Mouse (Mus musculus): ENCODE measurements around the gene Klc4.

Gene Klc4

DNA sequence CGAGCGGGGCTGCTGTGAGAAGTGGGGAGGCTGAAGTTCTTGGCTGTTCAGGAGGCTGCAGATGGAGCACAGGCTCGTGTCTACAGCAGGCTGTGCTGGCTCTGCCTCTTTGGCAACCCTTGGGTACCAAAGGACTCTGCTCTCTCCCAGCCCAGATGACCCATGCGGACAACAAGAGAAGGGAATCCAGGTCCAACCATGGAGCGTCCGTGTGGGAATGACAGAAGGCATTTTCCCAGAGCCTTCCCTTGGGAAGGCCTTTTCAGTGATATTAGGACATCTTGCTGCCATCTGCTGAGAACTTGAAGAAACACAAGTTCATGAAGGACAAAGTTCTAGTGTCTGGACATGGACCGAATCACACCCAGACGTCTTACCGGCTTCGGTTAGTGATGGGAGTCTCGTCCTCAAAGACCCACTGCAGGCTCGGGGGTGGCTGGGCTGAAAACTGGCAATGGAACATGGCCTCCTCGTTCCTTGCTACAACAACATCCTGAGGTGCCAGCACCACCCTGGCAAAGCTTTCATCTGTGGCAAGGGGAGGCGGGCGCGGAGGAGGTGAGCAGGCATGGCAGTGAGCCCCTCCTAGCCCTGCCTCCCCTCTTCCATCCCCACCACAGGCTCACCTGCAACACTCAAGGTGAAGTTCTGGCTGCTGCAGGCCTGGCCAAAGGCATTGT lies 56.0 kb downstream of the Klc4 start:
- DNase-seq (ENCODE audit: extremely low read depth, low read depth) = no peak

DNA sequence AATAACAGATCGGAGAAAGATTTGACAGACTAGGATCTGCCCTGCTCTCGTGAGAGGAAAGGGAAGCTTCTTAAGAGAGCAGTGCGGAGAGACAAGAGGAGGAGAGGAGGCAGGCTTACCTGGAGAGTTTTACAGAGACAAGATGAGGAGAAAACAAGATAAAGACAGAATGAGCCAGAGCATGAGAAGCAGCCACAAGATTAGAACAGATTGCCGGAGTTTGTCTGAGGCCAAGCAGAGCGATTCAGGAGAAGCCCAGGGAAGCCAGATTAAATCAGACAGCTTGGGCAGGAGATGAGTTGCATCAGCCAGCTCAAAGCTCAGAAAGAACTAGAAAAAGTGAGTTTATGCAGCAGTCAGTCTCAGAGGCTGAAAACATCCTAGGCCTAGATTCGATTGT lies 56.9 kb downstream of the Klc4 start:
- DNase-seq (ENCODE audit: extremely low read depth, low read depth) = no peak

DNA sequence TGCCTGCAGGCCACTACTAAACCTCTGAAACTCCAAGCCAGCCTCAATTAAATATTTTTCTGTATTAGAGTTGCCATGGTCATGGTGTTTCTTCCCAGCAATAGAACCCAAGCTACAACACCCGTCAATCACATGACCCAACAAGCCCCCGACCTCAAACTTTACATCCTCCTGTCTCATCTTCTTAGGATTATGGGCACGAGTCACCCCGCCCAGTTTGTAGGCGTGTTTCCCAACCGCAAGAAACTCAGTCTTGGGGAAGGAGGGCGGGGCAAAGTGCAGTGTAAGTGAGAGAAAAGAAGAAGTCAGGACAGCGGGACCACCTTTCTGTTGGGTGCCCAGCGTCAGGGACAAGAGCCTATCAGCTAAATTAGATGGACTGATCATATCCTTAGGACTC lies 57.6 kb downstream of the Klc4 start:
- DNase-seq (ENCODE audit: extremely low read depth, low read depth) = peak; percentile 83

DNA sequence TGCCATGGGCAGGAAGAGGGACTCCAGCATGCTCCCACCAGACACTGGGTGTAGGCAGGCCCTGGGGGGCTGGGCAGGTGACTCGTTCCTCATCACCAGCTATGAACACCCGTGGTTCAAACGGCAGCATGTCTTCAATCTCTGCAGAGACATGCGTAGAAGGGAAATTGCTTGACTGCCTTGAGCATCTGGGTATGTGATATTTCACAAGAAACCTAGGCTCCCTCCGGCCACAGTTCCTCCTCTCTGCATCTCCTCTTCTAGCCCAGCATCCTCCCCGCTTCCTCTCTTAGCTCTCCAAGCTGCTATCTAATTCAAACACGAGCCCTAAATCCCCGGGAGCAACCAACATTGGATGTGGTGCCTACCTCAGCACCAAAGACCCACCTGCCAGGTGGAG lies 59.5 kb downstream of the Klc4 start:
- DNase-seq (ENCODE audit: extremely low read depth, low read depth) = no peak
